In genomic region chr8:10977742-10978376, GRCm38 (mm10) we compare ENCODE assay signal across 8 mouse cellular contexts. TPM values are rescaled to one million over a fixed set of nuclear protein-coding genes. Genes with fewer than 3 reads are reported as not detected.
A peak's percentile ranks its signal among the peaks of the same experiment; 100 is the strongest.
DNase-seq lines count a peak whose midpoint lies in the region; ATAC-seq and TF ChIP-seq lines count a peak whose summit lies in the region.

No protein-coding gene starts in this region.

- TF ChIP-seq CTCF in lung, adult 2 months (IDR thresholded peaks at IDR 0.05; ENCODE audit: insufficient read depth, low read length) = no peak

- peaks cover 42% of the 10 kb centered on the region for H3K4me1 ChIP-seq in embryonic facial prominence, embryonic 14.5 days (ENCODE audit: control insufficient read depth, insufficient read depth, low read length)
- H3K4me1 ChIP-seq in lung, adult 2 months (ENCODE audit: control insufficient read depth, insufficient read depth, low read length) = peaks cover 15% of the 10 kb centered on the region

- no peaks in the 10 kb centered on the region for H3K9me3 ChIP-seq in embryonic facial prominence, embryonic 14.5 days (ENCODE audit: control insufficient read depth, low read length)

- H3K4me2 ChIP-seq in embryonic facial prominence, embryonic 14.5 days (ENCODE audit: low read depth, low read length) = 0 out of 2 replicates have a peak overlapping the region, but pooled peaks have one; percentile 10

- WGBS in embryonic facial prominence, embryonic 14.5 days = 42% methylated on average over 7 of the region's 7 CpGs
- 32% methylated on average over 7 of the region's 7 CpGs for WGBS in lung, adult 2 months

- peak overlapping the region; percentile 74 for H3K27ac ChIP-seq in embryonic facial prominence, embryonic 14.5 days (replicated peaks; ENCODE audit: low read depth, low read length)

- H3K4me3 ChIP-seq in embryonic facial prominence, embryonic 14.5 days (ENCODE audit: low read depth, low read length) = no peak overlapping the region
- no peak overlapping the region for H3K4me3 ChIP-seq in lung, adult 2 months (replicated peaks; ENCODE audit: extremely low read depth, low read depth, low read length)

- H3K27me3 ChIP-seq in embryonic facial prominence, embryonic 14.5 days (replicated peaks; ENCODE audit: control insufficient read depth, insufficient read depth, low read length) = 0 out of 2 replicates have a peak, but pooled peaks cover 4% of the 10 kb centered on the region

- peak; percentile 32 for DNase-seq in gastrocnemius, postnatal 14 days
- DNase-seq in gastrocnemius, postnatal 25 days = no peak
- peak; percentile 98 for DNase-seq in 3T3-L1 (ENCODE audit: low read depth, low spot score)
- peak; percentile 94 for DNase-seq in embryonic facial prominence, embryonic 14.5 days (ENCODE audit: low spot score)
- peak; percentile 53 for DNase-seq in lung, adult 2 months
- no peak for DNase-seq in adrenal gland, postnatal 4 days (ENCODE audit: low spot score in 2 of 2)
- DNase-seq in ovary, postnatal 36 days (ENCODE audit: low spot score) = no peak

- H3K9ac ChIP-seq in embryonic facial prominence, embryonic 14.5 days (ENCODE audit: low read depth, low read length) = no peak overlapping the region

- intact Hi-C loops in gastrocnemius, postnatal 14 days (cut with DNase I; ENCODE audit: low total_unique reads) = no loop called here

- no peaks in the 10 kb centered on the region for H3K36me3 ChIP-seq in embryonic facial prominence, embryonic 14.5 days (ENCODE audit: control insufficient read depth, insufficient read depth, low read length)

- peak; percentile 74 for ATAC-seq in embryonic facial prominence, embryonic 14.5 days (ENCODE audit: low read depth)
- no peak for ATAC-seq in megakaryocyte, adult 5-6 weeks (ENCODE audit: poor library complexity, severe bottlenecking)

- no peak for TF ChIP-seq POLR2A in lung, adult 2 months (IDR thresholded peaks at IDR 0.05; ENCODE audit: borderline replicate concordance, extremely low read depth, low read depth, low read length)

RNA-seq across cellular contexts. Expression of gene Irs2, which starts 30.4 kb away (rescaled TPM):
- total RNA-seq in gastrocnemius, postnatal 14 days (2021) = 10 to 100 TPM in 1 of 2 experiments, 1 to 10 TPM in 1; 7.9 to 12.3 TPM
- 10 to 100 TPM in 1 of 2 experiments, 1 to 10 TPM in 1; 7.7 to 12.7 TPM for total RNA-seq in gastrocnemius, postnatal 25 days (2021)
- 5.4 and 5.9 TPM in 2 replicates for polyA plus RNA-seq in embryonic facial prominence, embryonic 14.5 days (2014; fragmentation: Nextera tagmentation; extraction: Ambion mirVana)
- polyA plus RNA-seq in lung, adult 2 months (2012; rRNA removed) = 20.7 and 27.1 TPM in 2 replicates
- total RNA-seq in megakaryocyte, adult 5-6 weeks (2015) = 12.3 and 12.5 TPM in 2 replicates
- total RNA-seq in megakaryocyte, adult 5-6 weeks (2017) = 7.6 and 10.9 TPM in 2 replicates
- total RNA-seq in adrenal gland, postnatal 4 days (2021) = 10 to 100 TPM; 33.2 to 33.3 TPM

Comparison
In these comparisons a context has a peak if more than half of its experiments do, and no peak if none do; other contexts are left out.
1. DNase-seq: peak in gastrocnemius, postnatal 14 days (single experiment), 3T3-L1 (single experiment), embryonic facial prominence, embryonic 14.5 days (single experiment) and lung, adult 2 months (single experiment); none in gastrocnemius, postnatal 25 days (single experiment), adrenal gland, postnatal 4 days (0 of 2) and ovary, postnatal 36 days (single experiment).